Mouse (Mus musculus): ENCODE measurements around the gene Syne3.

GRCm38 (mm10) chr12:104992838-104993237 is 16.8 kb downstream of the Syne3 start:
- TF ChIP-seq CHD2 (IDR thresholded peaks at IDR 0.05; ENCODE audit: low read depth, low read length) (no peak), HCFC1 (IDR thresholded peaks at IDR 0.05; ENCODE audit: borderline replicate concordance, insufficient read depth, low read length) (no peak), ZNF384 (IDR thresholded peaks at IDR 0.05; ENCODE audit: low read depth, low read length) (no peak), ZC3H11A (IDR thresholded peaks at IDR 0.05; ENCODE audit: borderline replicate concordance, low read depth, low read length) (no peak), MAFK (IDR thresholded peaks at IDR 0.05; ENCODE audit: insufficient read depth, low read depth, low read length) (no peak)
